Mouse (Mus musculus): ENCODE results near the gene Shkbp1. TPM values are rescaled to one million over a fixed set of nuclear protein-coding genes. Genes with fewer than 3 reads are reported as not detected.

Shkbp1 gene
- total and polyA plus RNA-seq, 2 experiments from 2014 or later, result 24.1 to 42.7 TPM

GRCm38 (mm10) chr7:27327500-27327899 lies 28.3 kb downstream of the Shkbp1 start:
- no peak overlapping the region for H3K4me3 ChIP-seq (ENCODE audit: low read depth, low read length)
- no peak overlapping the region for H3K27ac ChIP-seq (ENCODE audit: low read depth, low read length)
- 94% methylated on average over 8 of the region's 8 CpGs for WGBS
- no peak overlapping the region for H3K9ac ChIP-seq (replicated peaks; ENCODE audit: low read length, poor library complexity, severe bottlenecking)
- H3K9me3 ChIP-seq (ENCODE audit: low read length), result no peaks in the 10 kb centered on the region
- TF ChIP-seq CTCF (IDR thresholded peaks at IDR 0.05), result no peak
- no peak overlapping the region for H3K4me2 ChIP-seq (ENCODE audit: low read depth, low read length, poor library complexity, severe bottlenecking)
- H3K36me3 ChIP-seq (ENCODE audit: insufficient read depth, low read length), result no peaks in the 10 kb centered on the region
- H3K4me1 ChIP-seq (ENCODE audit: insufficient read depth, low read length), result peaks cover 2% of the 10 kb centered on the region; the same call in 1 of the 2 replicates
- DNase-seq (ENCODE audit: low spot score), result no peak
- H3K27me3 ChIP-seq (ENCODE audit: insufficient read depth, low read length), result peaks cover 63% of the 10 kb centered on the region
- no peak for ATAC-seq (ENCODE audit: low FRiP score)

GRCm38 (mm10) chr7:27326101-27326880 lies 29.5 kb downstream of the Shkbp1 start:
- ATAC-seq (ENCODE audit: low FRiP score), result no peak

GRCm38 (mm10) chr7:27325697-27326096 lies 30.1 kb downstream of the Shkbp1 start:
- 6% methylated on average over 24 of the region's 24 CpGs for WGBS
- Histone ChIP-seq H3K9ac (replicated peaks; ENCODE audit: low read length, poor library complexity, severe bottlenecking) (no peak overlapping the region), H3K27me3 (ENCODE audit: insufficient read depth, low read length) (peaks cover 47% of the 10 kb centered on the region), H3K27ac (ENCODE audit: low read depth, low read length) (no peak overlapping the region), H3K4me1 (ENCODE audit: insufficient read depth, low read length) (no peaks in the 10 kb centered on the region; the same call in 1 of the 2 replicates), H3K9me3 (ENCODE audit: low read length) (no peaks in the 10 kb centered on the region), H3K4me3 (ENCODE audit: low read depth, low read length) (peak overlapping the region; percentile 9; the same call in 1 of the 2 replicates), H3K36me3 (ENCODE audit: insufficient read depth, low read length) (no peaks in the 10 kb centered on the region), H3K4me2 (ENCODE audit: low read depth, low read length, poor library complexity, severe bottlenecking) (peak overlapping the region; percentile 41)
- ATAC-seq (ENCODE audit: low FRiP score) (no peak), DNase-seq (ENCODE audit: low spot score) (no peak)
- TF ChIP-seq CTCF (IDR thresholded peaks at IDR 0.05), result no peak

More at GRCm38 (mm10) chr7:27326101-27326880, 29.5 kb downstream of the Shkbp1 start:
- no peak overlapping the region for H3K27ac ChIP-seq (ENCODE audit: low read depth, low read length)
- peaks cover 2% of the 10 kb centered on the region; the same call in 1 of the 2 replicates for H3K4me1 ChIP-seq (ENCODE audit: insufficient read depth, low read length)
- H3K9ac ChIP-seq (replicated peaks; ENCODE audit: low read length, poor library complexity, severe bottlenecking), result 0 out of 2 replicates have a peak overlapping the region, but pooled peaks have one; percentile 13
- no peaks in the 10 kb centered on the region for H3K36me3 ChIP-seq (ENCODE audit: insufficient read depth, low read length)
- no peaks in the 10 kb centered on the region for H3K9me3 ChIP-seq (ENCODE audit: low read length)
- peaks cover 51% of the 10 kb centered on the region for H3K27me3 ChIP-seq (ENCODE audit: insufficient read depth, low read length)
- DNase-seq (ENCODE audit: low spot score), result no peak
- no peak for TF ChIP-seq CTCF (IDR thresholded peaks at IDR 0.05)
- WGBS, result 43% methylated on average over 34 of the region's 34 CpGs
- peak overlapping the region; percentile 41; the same call in 1 of the 2 replicates for H3K4me2 ChIP-seq (ENCODE audit: low read depth, low read length, poor library complexity, severe bottlenecking)
- no peak overlapping the region for H3K4me3 ChIP-seq (ENCODE audit: low read depth, low read length)

- no peaks in the 10 kb centered on the region for H3K9me3 ChIP-seq (ENCODE audit: low read length)
- H3K27me3 ChIP-seq (ENCODE audit: insufficient read depth, low read length), result peaks cover 39% of the 10 kb centered on the region
- ATAC-seq (ENCODE audit: low FRiP score) (no peak), DNase-seq (ENCODE audit: low spot score) (no peak)
- H3K4me3 ChIP-seq (ENCODE audit: low read depth, low read length), result no peak overlapping the region
- no peak overlapping the region for H3K4me2 ChIP-seq (ENCODE audit: low read depth, low read length, poor library complexity, severe bottlenecking)
- H3K4me1 ChIP-seq (ENCODE audit: insufficient read depth, low read length), result no peaks in the 10 kb centered on the region
- H3K36me3 ChIP-seq (ENCODE audit: insufficient read depth, low read length), result no peaks in the 10 kb centered on the region
- H3K27ac ChIP-seq (ENCODE audit: low read depth, low read length), result no peak overlapping the region
- WGBS, result 57% methylated on average over 19 of the region's 20 CpGs
- TF ChIP-seq CTCF (IDR thresholded peaks at IDR 0.05), result no peak
- H3K9ac ChIP-seq (replicated peaks; ENCODE audit: low read length, poor library complexity, severe bottlenecking), result no peak overlapping the region
Measured at GRCm38 (mm10) chr7:27324928-27325327, 30.9 kb downstream of the Shkbp1 start.

- no peak overlapping the region for H3K4me3 ChIP-seq (ENCODE audit: low read depth, low read length)
- H3K4me1 ChIP-seq (ENCODE audit: insufficient read depth, low read length), result no peaks in the 10 kb centered on the region
- ATAC-seq (ENCODE audit: low FRiP score), result no peak
- H3K4me2 ChIP-seq (ENCODE audit: low read depth, low read length, poor library complexity, severe bottlenecking), result no peak overlapping the region
- no peak for DNase-seq (ENCODE audit: low spot score)
- peaks cover 32% of the 10 kb centered on the region for H3K27me3 ChIP-seq (ENCODE audit: insufficient read depth, low read length)
- 98% methylated on average over 11 of the region's 11 CpGs for WGBS
- no peak overlapping the region for H3K27ac ChIP-seq (ENCODE audit: low read depth, low read length)
- H3K36me3 ChIP-seq (ENCODE audit: insufficient read depth, low read length), result no peaks in the 10 kb centered on the region
- TF ChIP-seq CTCF (IDR thresholded peaks at IDR 0.05), result no peak
- no peak overlapping the region for H3K9ac ChIP-seq (replicated peaks; ENCODE audit: low read length, poor library complexity, severe bottlenecking)
- no peaks in the 10 kb centered on the region for H3K9me3 ChIP-seq (ENCODE audit: low read length)
Measured at GRCm38 (mm10) chr7:27324161-27324560, 31.7 kb downstream of the Shkbp1 start.

GRCm38 (mm10) chr7:27323001-27323400 lies 32.8 kb downstream of the Shkbp1 start:
- Histone ChIP-seq H3K4me3 (ENCODE audit: low read depth, low read length) (no peak overlapping the region), H3K27me3 (ENCODE audit: insufficient read depth, low read length) (peaks cover 24% of the 10 kb centered on the region), H3K4me1 (ENCODE audit: insufficient read depth, low read length) (no peaks in the 10 kb centered on the region), H3K4me2 (ENCODE audit: low read depth, low read length, poor library complexity, severe bottlenecking) (no peak overlapping the region), H3K9ac (replicated peaks; ENCODE audit: low read length, poor library complexity, severe bottlenecking) (no peak overlapping the region), H3K36me3 (ENCODE audit: insufficient read depth, low read length) (no peaks in the 10 kb centered on the region), H3K27ac (ENCODE audit: low read depth, low read length) (no peak overlapping the region), H3K9me3 (ENCODE audit: low read length) (no peaks in the 10 kb centered on the region)
- WGBS, result 90% methylated on average over 5 of the region's 5 CpGs
- DNase-seq (ENCODE audit: low spot score), result no peak
- TF ChIP-seq CTCF (IDR thresholded peaks at IDR 0.05), result no peak
- ATAC-seq (ENCODE audit: low FRiP score), result no peak
